Mouse (Mus musculus): Measurements from ENCODE around the gene Drg1. TPM values are rescaled to one million over a fixed set of nuclear protein-coding genes. Genes with fewer than 3 reads are reported as not detected.
"Not testable (repeated sequence)": the region's sequence is repeated elsewhere in the genome, so short reads cannot be mapped to it uniquely, and the experiment has no call there.

The Drg1 gene
- polyA plus RNA-seq, 1 experiment from 2014 or later: 287 TPM

DNA sequence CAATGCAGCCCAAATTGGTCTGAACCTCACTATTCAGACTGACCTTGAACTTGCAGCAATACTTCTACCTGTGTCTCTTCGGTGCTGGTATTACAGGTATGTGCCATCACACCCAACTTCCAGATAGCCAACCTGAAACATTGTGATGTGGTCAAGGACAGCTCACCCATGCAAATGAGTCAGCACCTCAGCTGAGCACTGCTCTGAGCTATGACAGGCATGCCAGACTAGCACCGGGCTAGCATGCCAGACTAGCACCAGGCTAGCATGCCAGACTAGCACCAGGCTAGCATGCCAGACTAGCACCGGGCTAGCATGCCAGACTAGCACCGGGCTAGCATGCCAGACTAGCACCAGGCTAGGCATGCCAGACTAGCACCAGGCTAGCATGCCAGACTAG lies 114.9 kb downstream of the Drg1 start:
- not testable (repeated sequence) for DNase-seq (ENCODE audit: low spot score); H3K4me3 ChIP-seq; H3K27me3 ChIP-seq (replicated peaks; ENCODE audit: low read depth, poor library complexity, severe bottlenecking); H3K27ac ChIP-seq (replicated peaks); H3K4me1 ChIP-seq
- peaks cover 17% of the 10 kb centered on the region for H3K36me3 ChIP-seq (replicated peaks)
- peaks cover 18% of the 10 kb centered on the region for H3K9me3 ChIP-seq
- 96% methylated on average over 4 of the region's 4 CpGs for WGBS

DNA sequence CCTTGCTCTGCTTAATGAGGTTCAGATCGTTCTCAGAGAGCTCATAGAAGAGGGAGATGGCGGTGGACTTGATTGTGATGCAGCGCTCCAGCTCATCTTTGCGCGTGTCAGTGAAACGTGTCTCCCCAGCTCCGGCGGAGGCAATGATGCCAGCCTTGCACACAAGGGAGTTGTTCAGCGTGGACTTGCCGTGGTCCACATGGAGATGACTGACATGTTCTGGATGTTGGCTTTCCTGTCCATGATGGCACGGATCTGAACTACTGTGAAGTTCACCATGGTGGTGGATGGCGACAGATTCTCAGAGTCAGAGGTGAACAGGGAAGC lies 115.6 kb downstream of the Drg1 start:
- Histone ChIP-seq H3K36me3 (replicated peaks) (peaks cover 17% of the 10 kb centered on the region), H3K9me3 (peaks cover 20% of the 10 kb centered on the region)
- WGBS: 96% methylated on average over 12 of the region's 12 CpGs
- not testable (repeated sequence) for H3K27ac ChIP-seq (replicated peaks); H3K4me1 ChIP-seq; H3K4me3 ChIP-seq; H3K27me3 ChIP-seq (replicated peaks; ENCODE audit: low read depth, poor library complexity, severe bottlenecking); DNase-seq (ENCODE audit: low spot score)

DNA sequence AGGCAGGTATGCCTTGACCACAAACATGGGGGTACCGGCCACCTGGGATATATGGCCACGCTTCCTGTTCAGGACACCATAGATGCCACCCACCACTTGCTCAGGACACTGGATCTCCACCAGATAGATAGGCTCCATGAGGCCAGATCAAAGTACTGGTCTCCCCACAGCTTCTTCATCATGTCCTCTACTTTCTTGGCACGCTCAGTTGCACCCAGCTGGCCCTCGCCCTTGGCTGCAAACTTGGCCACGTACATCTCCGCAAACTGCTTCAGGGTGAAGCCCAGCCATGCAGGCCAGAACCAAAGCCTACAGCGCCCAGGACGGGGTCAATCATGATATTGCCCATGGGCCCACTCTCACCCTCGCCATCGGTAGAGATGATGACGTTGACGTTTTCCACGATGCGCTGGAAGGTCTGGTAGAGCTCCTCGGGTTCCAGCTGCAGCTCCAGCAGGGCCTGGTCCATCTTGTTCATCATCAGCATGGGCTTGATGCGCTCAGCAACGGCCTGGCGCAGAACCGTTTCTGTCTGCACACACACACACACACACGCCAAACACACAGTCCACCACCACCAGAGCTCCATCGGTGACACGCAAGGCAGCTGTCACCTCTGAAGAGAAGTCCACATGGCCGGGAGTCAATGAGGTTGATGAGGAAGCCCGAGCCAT lies 116.1 kb downstream of the Drg1 start:
- H3K36me3 ChIP-seq (replicated peaks): peaks cover 17% of the 10 kb centered on the region
- not testable (repeated sequence) for DNase-seq (ENCODE audit: low spot score); H3K4me1 ChIP-seq; H3K27ac ChIP-seq (replicated peaks); H3K4me3 ChIP-seq; H3K27me3 ChIP-seq (replicated peaks; ENCODE audit: low read depth, poor library complexity, severe bottlenecking)
- 95% methylated on average over 24 of the region's 24 CpGs for WGBS
- peaks cover 20% of the 10 kb centered on the region for H3K9me3 ChIP-seq

DNA sequence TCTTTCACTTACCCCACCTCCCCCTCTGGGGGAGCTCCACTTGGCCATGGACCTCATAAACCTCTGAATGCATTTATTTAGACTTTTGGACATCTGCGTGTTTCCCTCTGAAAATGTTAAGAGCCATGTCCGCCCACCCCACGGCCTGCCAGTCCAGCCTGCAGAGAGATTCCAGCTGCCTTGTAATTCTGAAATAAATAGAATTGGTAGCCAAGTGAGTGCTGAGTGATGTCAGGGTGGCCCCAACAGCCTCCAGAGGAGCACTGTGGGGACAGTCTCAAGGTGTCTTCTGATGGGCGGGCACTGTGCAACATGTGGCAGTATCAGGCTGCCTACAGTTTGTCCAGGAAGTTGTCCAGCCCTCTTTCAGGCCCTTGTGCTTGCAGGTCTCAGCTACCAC lies 116.7 kb downstream of the Drg1 start:
- H3K27me3 ChIP-seq (replicated peaks; ENCODE audit: low read depth, poor library complexity, severe bottlenecking); DNase-seq (ENCODE audit: low spot score); H3K4me3 ChIP-seq; H3K27ac ChIP-seq (replicated peaks); H3K4me1 ChIP-seq: not testable (repeated sequence)
- 96% methylated on average over 4 of the region's 4 CpGs for WGBS
- Histone ChIP-seq H3K9me3 (peaks cover 20% of the 10 kb centered on the region), H3K36me3 (replicated peaks) (peaks cover 17% of the 10 kb centered on the region)

DNA sequence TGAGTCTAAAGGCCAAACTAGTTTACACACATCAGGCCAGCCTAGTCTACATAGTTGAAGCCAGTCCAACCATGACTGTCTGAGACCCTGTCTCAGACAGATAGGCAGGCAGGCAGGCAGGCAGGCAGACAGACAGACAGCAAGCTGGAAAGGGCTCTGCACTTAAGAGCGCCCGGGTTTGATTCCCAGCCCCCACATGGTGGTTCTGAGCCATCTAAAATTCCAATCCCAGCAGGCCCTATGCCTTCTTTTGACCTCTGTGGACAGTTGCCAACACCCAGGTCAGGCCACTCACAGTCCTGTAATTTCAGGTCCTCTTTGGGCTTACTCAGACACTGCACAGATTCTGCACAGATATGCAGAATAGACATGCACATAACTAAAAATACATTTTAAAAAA lies 119.4 kb downstream of the Drg1 start:
- H3K27me3 ChIP-seq (replicated peaks; ENCODE audit: low read depth, poor library complexity, severe bottlenecking); DNase-seq (ENCODE audit: low spot score); H3K27ac ChIP-seq (replicated peaks); H3K4me1 ChIP-seq; H3K4me3 ChIP-seq: not testable (repeated sequence)
- WGBS: 84% methylated on average over 2 of the region's 2 CpGs
- Histone ChIP-seq H3K9me3 (peaks cover 18% of the 10 kb centered on the region), H3K36me3 (replicated peaks) (peaks cover 11% of the 10 kb centered on the region)

DNA sequence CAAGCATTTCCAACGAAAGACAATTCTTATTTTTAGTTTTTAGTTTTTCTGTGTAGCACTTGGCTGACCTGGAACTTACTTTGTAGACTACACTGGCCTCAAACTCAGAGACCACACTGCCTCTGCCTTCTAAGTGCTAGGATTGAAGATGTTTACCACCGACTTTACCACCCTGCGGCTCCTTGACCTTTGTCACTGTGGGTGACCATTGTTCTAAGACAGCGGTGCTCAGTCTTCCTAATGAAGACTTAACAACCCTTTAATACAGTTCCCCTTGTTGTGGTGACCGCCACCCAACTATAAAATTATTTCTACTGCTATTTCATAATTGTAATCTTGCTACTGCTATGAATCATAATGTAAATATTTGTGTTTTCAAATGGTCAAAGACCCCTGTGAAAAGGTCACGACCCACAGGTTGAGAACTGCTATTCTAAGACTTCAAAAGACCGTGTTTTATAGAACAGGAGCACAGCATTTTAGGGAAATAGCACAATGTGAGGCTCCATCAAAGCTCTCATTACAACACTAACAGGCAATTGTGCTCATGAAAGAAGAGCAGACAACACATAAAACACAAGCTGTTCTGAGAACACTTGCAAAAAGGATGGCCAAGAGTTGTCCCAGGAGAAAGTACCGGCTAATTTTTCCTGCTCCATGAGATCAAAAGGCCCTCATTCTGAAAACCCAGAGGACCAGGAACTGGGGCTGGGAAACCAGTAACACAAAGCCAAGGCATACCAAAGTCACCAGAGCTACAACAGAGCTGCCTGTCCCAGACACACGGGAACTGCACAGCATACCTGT lies 120.7 kb downstream of the Drg1 start:
- not testable (repeated sequence) for H3K4me3 ChIP-seq; H3K4me1 ChIP-seq; DNase-seq (ENCODE audit: low spot score); H3K36me3 ChIP-seq (replicated peaks); H3K27me3 ChIP-seq (replicated peaks; ENCODE audit: low read depth, poor library complexity, severe bottlenecking); H3K27ac ChIP-seq (replicated peaks)
- 83% methylated on average over 9 of the region's 9 CpGs for WGBS
- peaks cover 18% of the 10 kb centered on the region for H3K9me3 ChIP-seq

DNA sequence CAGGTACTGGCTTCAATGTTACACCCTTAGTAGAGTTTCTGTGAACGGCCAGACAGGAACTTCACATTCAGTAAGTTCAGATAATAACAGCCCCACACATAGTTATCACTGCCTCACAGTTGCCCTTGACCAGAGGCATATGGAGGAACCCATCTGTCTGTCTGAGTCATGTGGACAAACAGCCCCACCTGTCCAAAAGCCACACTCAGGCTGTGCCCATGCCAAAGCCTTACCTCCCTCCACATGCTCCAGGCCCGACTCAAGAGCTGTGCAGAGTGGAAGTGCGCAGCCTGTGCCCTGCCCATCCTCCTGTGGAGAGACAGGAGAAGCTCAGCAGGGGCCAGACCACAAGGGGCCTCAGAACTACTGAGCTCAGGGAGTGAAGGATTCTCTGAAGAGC lies 122.2 kb downstream of the Drg1 start:
- H3K4me1 ChIP-seq; H3K27ac ChIP-seq (replicated peaks); H3K36me3 ChIP-seq (replicated peaks); H3K27me3 ChIP-seq (replicated peaks; ENCODE audit: low read depth, poor library complexity, severe bottlenecking); DNase-seq (ENCODE audit: low spot score); H3K4me3 ChIP-seq: not testable (repeated sequence)
- 88% methylated on average over 3 of the region's 3 CpGs for WGBS
- peaks cover 13% of the 10 kb centered on the region for H3K9me3 ChIP-seq

DNA sequence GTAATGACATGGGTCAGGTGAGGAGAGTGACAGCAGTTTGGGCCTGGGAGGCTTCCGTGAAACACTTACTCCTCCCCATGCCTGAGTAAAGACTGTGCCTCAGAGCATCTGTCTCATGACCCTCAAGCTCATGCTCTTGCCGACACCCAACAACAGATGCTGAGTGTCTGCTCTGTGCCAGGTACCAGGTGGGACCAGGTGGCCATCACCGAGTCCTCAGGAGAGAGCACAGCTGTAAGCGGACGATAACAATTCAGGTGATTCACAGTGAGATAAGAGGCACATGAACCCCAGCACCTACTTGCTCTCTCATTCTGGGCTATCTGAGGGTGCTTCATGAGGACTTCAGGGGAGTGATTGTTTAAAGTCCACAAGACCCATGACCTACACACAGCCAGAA lies 123.8 kb downstream of the Drg1 start:
- H3K27ac ChIP-seq (replicated peaks); DNase-seq (ENCODE audit: low spot score); H3K27me3 ChIP-seq (replicated peaks; ENCODE audit: low read depth, poor library complexity, severe bottlenecking); H3K4me1 ChIP-seq; H3K36me3 ChIP-seq (replicated peaks); H3K4me3 ChIP-seq: not testable (repeated sequence)
- 86% methylated on average over 4 of the region's 5 CpGs for WGBS
- peaks cover 20% of the 10 kb centered on the region for H3K9me3 ChIP-seq

DNA sequence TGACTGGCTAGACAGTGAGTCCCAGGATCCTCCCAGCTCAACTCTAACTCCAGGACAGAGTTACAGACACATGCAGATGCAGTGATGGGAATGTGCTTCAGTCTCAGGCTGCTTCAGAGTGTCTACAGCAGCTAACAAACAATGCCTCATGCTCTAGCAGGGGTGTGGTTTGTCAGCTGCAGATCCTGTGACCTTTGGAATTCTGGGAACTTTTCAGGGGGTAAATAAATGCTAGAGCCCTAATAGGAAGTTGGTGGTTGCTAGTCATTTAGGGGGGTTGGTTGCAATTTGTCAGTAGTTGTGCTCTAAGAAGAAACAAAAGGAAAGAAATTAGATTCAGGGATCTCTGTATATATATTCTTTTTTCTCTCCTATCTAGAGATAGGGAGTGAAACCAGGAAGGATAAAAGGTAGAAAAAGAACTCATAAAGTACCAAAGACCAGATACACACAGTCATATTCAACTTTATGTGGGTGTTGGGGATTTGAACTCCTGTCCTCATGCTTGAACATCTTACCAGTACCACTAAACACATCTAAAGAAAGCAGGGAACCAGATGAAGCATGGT lies 125.2 kb downstream of the Drg1 start:
- not testable (repeated sequence) for H3K27ac ChIP-seq (replicated peaks); DNase-seq (ENCODE audit: low spot score); H3K27me3 ChIP-seq (replicated peaks; ENCODE audit: low read depth, poor library complexity, severe bottlenecking); H3K4me1 ChIP-seq; H3K36me3 ChIP-seq (replicated peaks); H3K4me3 ChIP-seq
- peaks cover 23% of the 10 kb centered on the region for H3K9me3 ChIP-seq

DNA sequence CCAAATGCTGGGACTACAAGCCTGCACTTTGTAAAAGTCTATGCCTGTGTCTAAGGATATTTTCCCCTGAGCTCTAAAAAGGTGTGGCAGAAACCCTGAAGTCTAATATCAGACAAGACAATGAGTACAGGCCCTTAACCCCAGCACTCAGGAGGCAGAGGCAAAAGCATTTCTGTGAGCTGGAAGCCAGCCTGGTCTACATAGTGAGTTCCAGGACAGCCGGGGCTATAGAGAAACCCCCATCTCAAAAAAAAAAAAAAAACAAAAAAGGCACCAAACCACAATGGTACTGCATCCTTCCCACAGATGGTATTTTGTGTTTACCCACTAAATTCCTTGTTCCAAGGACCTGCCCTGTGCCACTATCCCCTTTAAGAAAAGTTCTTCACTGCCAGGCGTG lies 127.9 kb downstream of the Drg1 start:
- not testable (repeated sequence) for H3K4me3 ChIP-seq; H3K36me3 ChIP-seq (replicated peaks); H3K27me3 ChIP-seq (replicated peaks; ENCODE audit: low read depth, poor library complexity, severe bottlenecking); H3K27ac ChIP-seq (replicated peaks); H3K4me1 ChIP-seq; DNase-seq (ENCODE audit: low spot score)
- WGBS: 85% methylated on average over 2 of the region's 2 CpGs
- H3K9me3 ChIP-seq: peaks cover 20% of the 10 kb centered on the region

Other genes starting within 250 kb of the Drg1 start
- gene Sfi1, start 73.0 kb downstream of the Drg1 start, polyA plus RNA-seq (2016; fragmentation: Nextera tagmentation; extraction: Ambion mirVana): 12.1 and 12.4 TPM in 2 replicates
- 65.6 and 69.8 TPM in 2 replicates for gene Eif4enif1, start 64.0 kb downstream of the Drg1 start, polyA plus RNA-seq (2016; fragmentation: Nextera tagmentation; extraction: Ambion mirVana)
- 91.5 and 96.8 TPM in 2 replicates for gene Patz1, start 22.5 kb upstream of the Drg1 start, polyA plus RNA-seq (2016; fragmentation: Nextera tagmentation; extraction: Ambion mirVana)
- gene Pik3ip1, start 64.0 kb upstream of the Drg1 start, polyA plus RNA-seq (2016; fragmentation: Nextera tagmentation; extraction: Ambion mirVana): 7.3 and 11.2 TPM in 2 replicates
- gene Limk2, start 142.8 kb upstream of the Drg1 start, polyA plus RNA-seq (2016; fragmentation: Nextera tagmentation; extraction: Ambion mirVana): 57.9 and 60.5 TPM in 2 replicates
- 37.6 and 40.2 TPM in 2 replicates for gene Rnf185, start 185.9 kb upstream of the Drg1 start, polyA plus RNA-seq (2016; fragmentation: Nextera tagmentation; extraction: Ambion mirVana)
- 1.6 and 2.0 TPM in 2 replicates for gene Pla2g3, start 221.9 kb upstream of the Drg1 start, polyA plus RNA-seq (2016; fragmentation: Nextera tagmentation; extraction: Ambion mirVana)
- 0.13 and 0.25 TPM in 2 replicates for gene Inpp5j, start 238.4 kb upstream of the Drg1 start, polyA plus RNA-seq (2016; fragmentation: Nextera tagmentation; extraction: Ambion mirVana)
- 39.3 and 50.2 TPM in 2 replicates for gene Selenom, start 248.3 kb upstream of the Drg1 start, polyA plus RNA-seq (2016; fragmentation: Nextera tagmentation; extraction: Ambion mirVana)

All from embryonic facial prominence, embryonic 10.5 days (tissue).